In the genomic region with DNA sequence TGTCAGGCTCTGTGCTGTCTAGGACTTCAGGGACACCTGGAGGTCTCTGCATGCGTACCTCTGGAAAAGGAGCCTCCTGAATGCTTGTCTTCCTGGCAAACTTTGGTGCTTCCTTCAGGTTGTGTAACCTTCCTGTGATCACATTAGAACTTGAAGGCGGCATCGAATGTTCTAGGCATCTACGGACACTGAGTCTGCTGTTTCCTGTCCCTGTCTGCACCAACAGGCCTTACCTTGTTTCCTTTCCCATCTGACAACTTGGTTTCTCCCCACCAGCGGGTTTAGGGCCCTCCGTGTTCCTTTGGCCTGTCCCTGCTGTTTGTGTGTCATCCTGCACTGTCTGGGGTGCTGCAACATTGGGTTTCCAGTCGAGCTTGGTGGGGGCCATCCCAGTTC, we compare ENCODE assay signal across 9 mouse cellular contexts. TPM values are rescaled to one million over a fixed set of nuclear protein-coding genes. Genes with fewer than 3 reads are reported as not detected.
A peak's percentile ranks its signal among the peaks of the same experiment; 100 is the strongest.
DNase-seq lines count a peak whose midpoint lies in the region; ATAC-seq and TF ChIP-seq lines count a peak whose summit lies in the region.
"Had no signal": no experiment of that assay in that cellular context is flagged by ENCODE, and none has a peak within 500 bp of the region (broad histone marks: within the 10 kb centered on the region; RNA-seq: fewer than 3 reads in every experiment).

No protein-coding gene starts in this region.

- H3K4me1 ChIP-seq in hindbrain, embryonic 12.5 days, result peaks cover 61% of the 10 kb centered on the region
- H3K4me1 ChIP-seq in hindbrain, postnatal 0 days (ENCODE audit: insufficient read depth, low read length), result peaks cover 13% of the 10 kb centered on the region
- peaks cover 70% of the 10 kb centered on the region for H3K4me1 ChIP-seq in limb, embryonic 13.5 days

- 0 out of 2 replicates have a peak, but pooled peaks cover 6% of the 10 kb centered on the region for H3K36me3 ChIP-seq in hindbrain, embryonic 12.5 days
- 0 out of 2 replicates have a peak, but pooled peaks cover 4% of the 10 kb centered on the region for H3K36me3 ChIP-seq in hindbrain, postnatal 0 days (ENCODE audit: insufficient read depth, low read length)
- peaks cover 15% of the 10 kb centered on the region for H3K36me3 ChIP-seq in limb, embryonic 13.5 days

- 85% methylated on average over 7 of the region's 7 CpGs for WGBS in hindbrain, embryonic 12.5 days
- WGBS in hindbrain, postnatal 0 days, result 77% methylated on average over 7 of the region's 7 CpGs
- 86% methylated on average over 7 of the region's 7 CpGs for WGBS in limb, embryonic 13.5 days

- no peak overlapping the region for H3K4me3 ChIP-seq in hindbrain, embryonic 12.5 days
- H3K4me3 ChIP-seq in hindbrain, postnatal 0 days (ENCODE audit: low read length), result no peak overlapping the region
- no peak overlapping the region for H3K4me3 ChIP-seq in limb, embryonic 13.5 days

- ATAC-seq in hindbrain, embryonic 12.5 days (ENCODE audit: low FRiP score), result no peak
- ATAC-seq in hindbrain, postnatal 0 days, result no peak
- ATAC-seq in limb, embryonic 13.5 days (ENCODE audit: low FRiP score, low read depth), result no peak

- no peaks in the 10 kb centered on the region for H3K27me3 ChIP-seq in hindbrain, embryonic 12.5 days
- no peaks in the 10 kb centered on the region for H3K27me3 ChIP-seq in hindbrain, postnatal 0 days (ENCODE audit: insufficient read depth, low read length)
- H3K27me3 ChIP-seq in limb, embryonic 13.5 days, result no peaks in the 10 kb centered on the region
- H3K27me3 ChIP-seq: Patski had no signal

- H3K4me2 ChIP-seq in hindbrain, embryonic 12.5 days (replicated peaks), result no peak overlapping the region
- no peak overlapping the region for H3K4me2 ChIP-seq in hindbrain, postnatal 0 days (ENCODE audit: low read depth, low read length)
- 0 out of 2 replicates have a peak overlapping the region, but pooled peaks have one; percentile 70 for H3K4me2 ChIP-seq in limb, embryonic 13.5 days (replicated peaks)

- TF ChIP-seq CTCF in hindbrain, postnatal 0 days (IDR thresholded peaks at IDR 0.05; ENCODE audit: low read depth), result no peak

- no peak for DNase-seq in hindbrain, postnatal 0 days (ENCODE audit: low spot score)
- peak; percentile 33 for DNase-seq in thymus, postnatal 4 days
- no peak for DNase-seq in thymus, adult 18-20 months
- no peak for DNase-seq in ovary, postnatal 36 days (ENCODE audit: low spot score)
- DNase-seq in left cerebral cortex, adult 18-20 months (ENCODE audit: low spot score in 2 of 2), result no peak
- DNase-seq in adrenal gland, adult (ENCODE audit: inconsistent age in 2 of 2, low spot score in 1 of 2), result no peak

- 0 out of 2 replicates have a peak overlapping the region, but pooled peaks have one; percentile 3 for H3K9ac ChIP-seq in hindbrain, embryonic 12.5 days
- no peak overlapping the region for H3K9ac ChIP-seq in hindbrain, postnatal 0 days (replicated peaks; ENCODE audit: low read length)
- H3K9ac ChIP-seq in limb, embryonic 13.5 days, result 0 out of 2 replicates have a peak overlapping the region, but pooled peaks have one; percentile 8

- H3K9me3 ChIP-seq in hindbrain, embryonic 12.5 days (replicated peaks), result no peaks in the 10 kb centered on the region
- H3K9me3 ChIP-seq in hindbrain, postnatal 0 days (ENCODE audit: low read length), result no peaks in the 10 kb centered on the region
- no peaks in the 10 kb centered on the region for H3K9me3 ChIP-seq in limb, embryonic 13.5 days

- H3K27ac ChIP-seq in hindbrain, embryonic 12.5 days, result 0 out of 2 replicates have a peak overlapping the region, but pooled peaks have one; percentile 86
- H3K27ac ChIP-seq in hindbrain, postnatal 0 days, result no peak overlapping the region
- peak overlapping the region; percentile 93 for H3K27ac ChIP-seq in limb, embryonic 13.5 days

RNA-seq across cellular contexts. Expression of gene Ap5z1, which starts 21.7 kb away (rescaled TPM):
- 14.9 and 15.6 TPM in 2 replicates for polyA plus RNA-seq in hindbrain, embryonic 12.5 days (2016; fragmentation: Nextera tagmentation; extraction: Ambion mirVana)
- 12.8 and 22.1 TPM in 2 replicates for total RNA-seq in hindbrain, postnatal 0 days (2014; rRNA removed)
- 7.5 and 7.9 TPM in 2 replicates for polyA plus RNA-seq in hindbrain, postnatal 0 days (2015; fragmentation: Nextera tagmentation; extraction: Ambion mirVana)
- polyA plus RNA-seq in limb, embryonic 13.5 days (2015; fragmentation: Nextera tagmentation; extraction: Ambion mirVana), result 7.9 and 8.1 TPM in 2 replicates
- 10 to 100 TPM; 18.3 to 20.5 TPM for total RNA-seq in left cerebral cortex, adult 18-20 months (2021)

RNA-seq across cellular contexts. Expression of gene Foxk1, which starts 40.7 kb away (rescaled TPM):
- polyA plus RNA-seq in hindbrain, embryonic 12.5 days (2016; fragmentation: Nextera tagmentation; extraction: Ambion mirVana), result 7.9 and 8.8 TPM in 2 replicates
- 23.3 and 24.0 TPM in 2 replicates for total RNA-seq in hindbrain, postnatal 0 days (2014; rRNA removed)
- 4.6 and 6.0 TPM in 2 replicates for polyA plus RNA-seq in hindbrain, postnatal 0 days (2015; fragmentation: Nextera tagmentation; extraction: Ambion mirVana)
- polyA plus RNA-seq in limb, embryonic 13.5 days (2015; fragmentation: Nextera tagmentation; extraction: Ambion mirVana), result 6.3 and 6.6 TPM in 2 replicates
- total RNA-seq in left cerebral cortex, adult 18-20 months (2021), result 10 to 100 TPM; 40.8 to 41.1 TPM
